Mouse (Mus musculus) limb, embryonic 15.5 days (tissue): ENCODE results near the gene Atg7. TPM values are rescaled to one million over a fixed set of nuclear protein-coding genes. Genes with fewer than 3 reads are reported as not detected.

ENCODE experiments used
- ATAC-seq: fragments of 200-750 bp; cut with Nextera tagmentation; 2 replicates; pipeline ENCODE4 v1.8.0; 2017; ENCODE audit warnings: low read depth, moderate TSS enrichment; ENCODE audit not compliant: insufficient number of reproducible peaks, low FRiP score, low TSS enrichment
- H3K27ac ChIP-seq: fragments of 300-500 bp; sonication (generic); 2 replicates; pipeline ENCODE4 v1.5.1; 2015; ENCODE audit warnings: moderate library complexity, mild to moderate bottlenecking, inconsistent platforms
- H3K27me3 ChIP-seq: fragments of 300-500 bp; sonication (generic); 2 replicates; pipeline ENCODE4 v1.6.1; 2015; ENCODE audit warnings: inconsistent platforms
- H3K36me3 ChIP-seq: fragments of 300-500 bp; sonication (generic); 2 replicates; pipeline ENCODE4 v1.6.1; 2015; ENCODE audit warnings: inconsistent platforms
- H3K4me1 ChIP-seq: fragments of 300-500 bp; sonication (generic); 2 replicates; pipeline ENCODE4 v1.6.1; 2015; ENCODE audit warnings: inconsistent platforms
- H3K4me2 ChIP-seq: fragments of 300-500 bp; sonication (generic); 2 replicates; pipeline ENCODE4 v1.6.1; 2015; ENCODE audit warnings: mild to moderate bottlenecking, inconsistent platforms
- H3K4me3 ChIP-seq: fragments of 300-500 bp; sonication (generic); 2 replicates; pipeline ENCODE4 v1.5.1; 2015; ENCODE audit warnings: mild to moderate bottlenecking, inconsistent platforms
- H3K9ac ChIP-seq: fragments of 300-500 bp; sonication (generic); 2 replicates; pipeline ENCODE4 v1.6.1; 2015; ENCODE audit warnings: inconsistent platforms
- H3K9me3 ChIP-seq: fragments of 300-500 bp; sonication (generic); 2 replicates; pipeline ENCODE4 v1.6.1; 2016; ENCODE audit warnings: inconsistent platforms
- WGBS: fragments of 180-500 bp; shearing (Covaris S2); methylation state at CpG from one replicate; pipeline ENCODE4 v1.1.7; 2015; 5-methylcytosine and 5-hydroxymethylcytosine counted together
- polyA plus RNA-seq: library from polyadenylated mRNA; unstranded; fragments of >200 nt; fragmentation: Nextera tagmentation; extraction: Ambion mirVana; gene quantifications from 2 replicates; pipeline ENCODE4 v1.2.1, GENCODE M21; 2015

Atg7 gene
- polyA plus RNA-seq, 1 experiment from 2014 or later: 19.5 TPM

DNA sequence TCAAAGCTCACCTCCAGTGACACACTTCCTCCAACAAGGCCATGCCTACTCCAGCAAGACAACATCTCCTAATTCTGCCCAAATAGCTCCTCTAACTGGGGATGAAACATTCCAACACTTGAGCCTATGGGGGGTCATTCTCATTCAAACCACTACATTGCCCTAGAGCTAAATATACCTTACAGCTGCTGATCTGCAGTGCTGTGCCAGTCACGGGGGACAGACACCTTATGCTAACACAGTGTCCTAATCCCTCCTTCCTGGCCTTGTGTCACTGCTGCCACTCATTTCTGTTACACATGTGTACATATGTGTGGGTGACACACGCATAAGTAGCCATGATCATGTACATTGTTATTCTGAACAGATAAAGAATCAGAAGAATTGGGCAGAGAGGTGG lies 127.4 kb downstream of the Atg7 start:
- Histone ChIP-seq H3K4me3 (no peak overlapping the region), H3K27me3 (no peaks in the 10 kb centered on the region), H3K9me3 (no peaks in the 10 kb centered on the region), H3K27ac (no peak overlapping the region), H3K4me2 (no peak overlapping the region), H3K4me1 (peaks cover 9% of the 10 kb centered on the region; the same call in 1 of the 2 replicates), H3K9ac (no peak overlapping the region), H3K36me3 (no peaks in the 10 kb centered on the region)
- 66% methylated on average over 2 of the region's 2 CpGs for WGBS
- no peak for ATAC-seq

DNA sequence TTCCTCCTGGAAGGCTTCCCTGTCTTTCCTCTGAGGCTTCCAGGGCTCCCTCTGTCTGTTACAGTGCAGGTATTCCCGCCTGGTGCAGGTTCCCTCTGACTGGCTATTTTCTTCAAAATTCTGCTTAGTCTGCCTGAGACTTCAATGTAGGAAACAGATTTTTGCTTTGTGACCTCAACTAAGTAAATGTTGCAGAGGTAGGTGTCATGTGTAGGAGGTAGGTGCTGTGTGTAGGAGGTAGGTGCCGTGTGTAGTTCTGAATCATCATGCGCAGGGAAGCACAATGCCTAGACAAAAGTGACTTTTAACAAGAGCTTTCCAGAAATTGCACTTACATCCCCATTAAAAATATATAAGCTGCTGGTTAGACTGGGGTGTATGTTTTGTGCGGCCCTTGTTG lies 128.6 kb downstream of the Atg7 start:
- no peaks in the 10 kb centered on the region for H3K27me3 ChIP-seq
- H3K9ac ChIP-seq: no peak overlapping the region
- ATAC-seq: no peak
- H3K4me3 ChIP-seq: no peak overlapping the region
- peaks cover 9% of the 10 kb centered on the region; the same call in 1 of the 2 replicates for H3K4me1 ChIP-seq
- no peaks in the 10 kb centered on the region for H3K9me3 ChIP-seq
- H3K27ac ChIP-seq: no peak overlapping the region
- H3K4me2 ChIP-seq: no peak overlapping the region
- no peaks in the 10 kb centered on the region for H3K36me3 ChIP-seq
- 78% methylated on average over 4 of the region's 4 CpGs for WGBS

DNA sequence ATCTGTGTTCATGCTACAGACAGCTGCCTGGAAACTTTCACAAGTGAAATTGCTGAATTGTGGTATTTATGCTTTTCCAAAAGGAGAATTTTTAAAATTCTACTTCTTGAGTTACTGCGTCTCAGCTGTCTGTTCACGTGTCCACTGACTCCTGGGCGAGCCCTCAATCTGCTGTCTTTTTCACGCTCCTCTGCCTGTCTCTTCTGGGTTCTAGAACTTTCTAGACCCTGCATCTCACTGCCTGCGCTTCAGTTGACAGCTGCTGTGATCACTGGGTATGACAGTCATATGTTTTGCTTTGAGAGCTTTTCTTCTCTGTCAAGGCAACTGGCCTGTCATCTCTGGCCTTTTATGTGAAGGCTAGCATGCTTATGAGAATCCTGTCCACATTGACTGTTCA lies 132.3 kb downstream of the Atg7 start:
- Histone ChIP-seq H3K9me3 (no peaks in the 10 kb centered on the region), H3K27ac (no peak overlapping the region), H3K36me3 (no peaks in the 10 kb centered on the region), H3K9ac (no peak overlapping the region), H3K4me2 (no peak overlapping the region), H3K27me3 (no peaks in the 10 kb centered on the region), H3K4me3 (no peak overlapping the region), H3K4me1 (peaks cover 3% of the 10 kb centered on the region)
- no peak for ATAC-seq
- WGBS: 73% methylated on average over 5 of the region's 5 CpGs

DNA sequence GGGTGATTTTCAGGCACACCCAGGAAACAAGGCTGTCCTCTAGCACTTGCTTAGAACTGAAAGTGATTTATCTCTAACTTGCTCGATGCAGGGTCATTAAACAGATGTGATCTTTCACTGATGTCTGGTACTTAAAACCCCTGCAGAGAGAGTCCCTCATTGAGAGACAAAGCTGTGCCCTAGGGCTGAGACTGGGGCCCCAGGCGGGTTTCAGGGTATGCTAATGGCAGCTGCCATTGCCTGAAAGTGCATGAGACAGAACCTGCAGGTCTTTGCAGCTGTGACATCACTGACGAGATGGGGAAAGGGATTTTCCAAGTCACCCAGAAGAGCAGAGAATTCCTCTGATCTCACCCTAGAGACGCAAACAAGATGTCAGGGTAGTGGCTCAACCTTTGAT lies 135.0 kb downstream of the Atg7 start:
- Histone ChIP-seq H3K4me1 (peaks cover 28% of the 10 kb centered on the region), H3K9me3 (no peaks in the 10 kb centered on the region), H3K9ac (no peak overlapping the region), H3K4me3 (no peak overlapping the region), H3K36me3 (no peaks in the 10 kb centered on the region), H3K27ac (no peak overlapping the region), H3K4me2 (no peak overlapping the region), H3K27me3 (no peaks in the 10 kb centered on the region)
- ATAC-seq: no peak
- WGBS: 27% methylated on average over 4 of the region's 4 CpGs

DNA sequence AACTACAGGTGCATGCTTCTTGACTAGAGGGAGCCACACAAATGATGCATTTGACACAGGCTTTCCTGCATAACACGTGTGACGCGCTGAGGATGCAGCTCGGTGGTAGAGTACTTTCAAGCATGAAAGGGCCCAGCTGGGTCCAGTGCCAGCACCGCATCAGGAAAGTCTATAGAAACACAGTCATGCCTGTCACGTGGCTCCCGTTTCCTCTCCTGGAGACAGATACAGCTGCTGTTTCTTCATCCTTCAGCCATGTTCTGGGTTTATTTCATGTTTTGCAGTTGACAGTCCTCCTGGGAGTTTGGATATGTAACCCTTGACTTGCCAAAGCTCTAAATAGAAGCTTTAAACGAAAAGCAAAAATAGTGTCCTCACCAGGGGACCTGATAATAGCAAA lies 135.8 kb downstream of the Atg7 start:
- peaks cover 30% of the 10 kb centered on the region for H3K4me1 ChIP-seq
- no peaks in the 10 kb centered on the region for H3K9me3 ChIP-seq
- WGBS: 42% methylated on average over 8 of the region's 8 CpGs
- no peaks in the 10 kb centered on the region for H3K27me3 ChIP-seq
- no peak overlapping the region for H3K4me3 ChIP-seq
- H3K9ac ChIP-seq: no peak overlapping the region
- no peaks in the 10 kb centered on the region for H3K36me3 ChIP-seq
- H3K27ac ChIP-seq: no peak overlapping the region
- no peak overlapping the region for H3K4me2 ChIP-seq
- ATAC-seq: no peak

DNA sequence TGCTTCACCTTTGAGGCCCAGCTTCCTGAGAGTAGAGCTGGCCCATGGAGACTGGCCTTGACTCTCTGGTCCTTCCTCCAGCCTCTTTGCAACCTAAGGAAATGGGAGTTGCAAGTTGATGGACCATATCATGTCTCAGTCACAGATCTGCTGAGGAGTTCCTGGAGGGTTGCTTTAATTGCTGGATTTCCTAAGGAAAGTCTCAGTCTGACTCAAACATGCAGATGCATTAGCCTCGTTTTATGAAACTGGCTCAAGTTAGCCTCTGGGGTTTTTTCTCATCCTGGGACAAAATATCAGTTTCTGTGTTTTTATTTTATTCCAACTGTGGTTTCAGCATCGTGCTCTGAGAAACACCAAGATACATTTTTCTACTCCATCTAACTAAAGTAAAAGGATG lies 137.7 kb downstream of the Atg7 start:
- no peak overlapping the region for H3K9ac ChIP-seq
- H3K27me3 ChIP-seq: no peaks in the 10 kb centered on the region
- no peaks in the 10 kb centered on the region for H3K9me3 ChIP-seq
- peaks cover 30% of the 10 kb centered on the region for H3K4me1 ChIP-seq
- H3K27ac ChIP-seq: no peak overlapping the region; the same call in 1 of the 2 replicates
- no peak overlapping the region for H3K4me3 ChIP-seq
- 44% methylated on average over 2 of the region's 2 CpGs for WGBS
- ATAC-seq: no peak
- no peak overlapping the region for H3K4me2 ChIP-seq
- no peaks in the 10 kb centered on the region for H3K36me3 ChIP-seq

DNA sequence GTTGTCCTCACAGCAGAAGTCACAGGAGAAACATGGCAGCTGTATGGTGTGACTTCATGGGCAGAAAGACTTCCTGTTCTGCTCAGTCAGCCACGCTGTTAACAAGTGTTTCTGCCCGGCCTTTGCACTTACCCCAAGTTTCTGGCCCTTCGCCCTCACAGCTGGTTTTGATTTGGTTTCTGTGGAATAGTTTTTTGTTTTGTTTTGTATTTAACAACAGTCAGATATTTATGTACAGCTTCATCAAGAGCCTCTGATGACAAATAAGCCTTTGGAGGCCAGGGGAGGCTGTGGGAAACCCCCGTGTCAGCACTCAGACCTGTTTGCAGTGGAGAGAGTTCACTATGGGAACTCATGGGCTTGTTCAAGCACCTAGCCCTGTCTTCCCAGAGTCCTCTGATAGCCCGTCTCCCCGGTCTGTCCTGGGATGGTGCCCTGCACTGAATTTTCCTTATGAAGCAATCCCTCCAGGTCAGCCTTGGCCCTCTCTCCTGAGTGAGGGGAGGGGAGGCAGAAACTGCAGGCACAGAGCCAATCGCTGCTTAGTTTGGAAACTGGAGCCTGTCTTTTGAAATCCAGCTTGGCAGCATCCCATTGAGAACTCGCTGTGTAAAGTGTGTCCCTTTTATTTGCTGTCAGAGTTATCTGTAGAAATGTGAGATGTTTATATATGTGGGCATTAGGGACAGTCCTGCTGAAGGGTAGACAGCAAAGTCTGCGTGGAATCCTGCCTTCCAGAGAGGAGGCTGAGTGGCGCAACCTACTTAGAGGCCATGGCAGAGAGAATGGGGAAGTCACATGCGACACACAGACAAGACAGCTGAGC lies 138.7 kb downstream of the Atg7 start:
- Histone ChIP-seq H3K9me3 (no peaks in the 10 kb centered on the region), H3K36me3 (no peaks in the 10 kb centered on the region), H3K9ac (no peak overlapping the region), H3K4me2 (0 out of 2 replicates have a peak overlapping the region, but pooled peaks have one; percentile 5), H3K27me3 (no peaks in the 10 kb centered on the region), H3K27ac (peak overlapping the region; percentile 82), H3K4me3 (no peak overlapping the region), H3K4me1 (peaks cover 34% of the 10 kb centered on the region)
- peak; percentile 68 for ATAC-seq
- 25% methylated on average over 11 of the region's 11 CpGs for WGBS

DNA sequence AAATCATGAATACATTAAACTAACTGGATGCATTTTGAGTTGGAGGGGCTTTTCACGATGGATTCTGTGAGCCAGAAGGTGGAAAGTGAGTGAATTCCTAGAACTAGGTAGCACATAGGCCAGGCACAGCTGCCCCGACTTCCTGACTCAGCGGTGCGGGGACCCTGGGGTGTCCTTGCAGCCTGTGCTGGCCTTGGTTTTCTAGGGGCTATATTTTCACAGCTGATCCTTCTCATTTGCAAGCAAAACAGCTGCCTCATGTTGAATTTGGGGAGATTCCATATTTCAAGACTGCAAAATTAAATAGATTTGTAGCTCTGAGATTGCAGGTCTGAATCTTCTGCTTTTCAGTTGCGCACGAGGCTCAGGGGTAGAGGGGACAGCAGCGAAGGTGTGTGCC lies 139.6 kb downstream of the Atg7 start:
- Histone ChIP-seq H3K36me3 (no peaks in the 10 kb centered on the region), H3K27ac (peak overlapping the region; percentile 82), H3K9ac (no peak overlapping the region), H3K27me3 (no peaks in the 10 kb centered on the region), H3K9me3 (no peaks in the 10 kb centered on the region), H3K4me3 (no peak overlapping the region), H3K4me2 (no peak overlapping the region), H3K4me1 (peaks cover 36% of the 10 kb centered on the region)
- WGBS: 49% methylated on average over 7 of the region's 7 CpGs
- ATAC-seq: no peak

DNA sequence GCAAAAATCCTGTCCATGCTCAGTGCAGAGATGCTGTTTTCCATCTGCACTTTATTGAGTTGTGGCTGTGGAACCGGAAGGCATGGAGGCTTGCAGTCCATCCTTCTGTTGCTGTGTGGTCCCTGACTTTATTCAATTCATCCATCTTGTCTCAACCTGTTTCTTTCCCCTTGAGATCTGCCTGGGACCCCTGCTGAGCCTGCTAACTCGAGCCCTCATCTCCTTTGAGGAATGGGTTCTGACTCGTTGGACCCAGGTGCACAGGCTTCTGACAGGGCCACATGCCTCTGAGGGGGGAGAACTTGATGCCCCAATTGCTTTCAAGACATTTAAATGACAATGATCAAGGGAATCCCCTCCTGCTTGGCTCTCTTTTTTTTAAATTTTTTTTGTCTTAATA lies 143.6 kb downstream of the Atg7 start:
- Histone ChIP-seq H3K4me3 (no peak overlapping the region), H3K27ac (no peak overlapping the region), H3K4me1 (peaks cover 28% of the 10 kb centered on the region), H3K9ac (no peak overlapping the region), H3K9me3 (no peaks in the 10 kb centered on the region), H3K4me2 (no peak overlapping the region), H3K36me3 (no peaks in the 10 kb centered on the region), H3K27me3 (no peaks in the 10 kb centered on the region)
- 27% methylated on average over 3 of the region's 3 CpGs for WGBS
- ATAC-seq: no peak

DNA sequence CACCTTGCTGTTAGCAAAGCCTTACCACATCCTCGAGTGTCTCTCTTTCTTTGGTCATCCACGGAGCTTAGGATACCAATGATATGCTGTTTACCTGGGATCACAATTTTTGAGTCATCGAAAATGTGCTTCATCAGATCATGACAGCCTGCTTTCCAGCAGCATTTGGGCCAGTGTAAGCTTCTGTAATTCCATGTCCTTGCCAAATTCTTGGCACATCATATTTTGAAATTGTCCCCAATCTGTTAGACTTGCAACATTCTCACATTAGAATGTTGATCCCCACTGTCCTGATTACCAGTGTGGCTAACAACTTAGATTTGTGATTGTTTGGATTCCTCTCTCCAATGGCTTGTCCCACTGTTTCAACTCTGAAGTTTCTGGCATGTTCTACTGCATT lies 144.7 kb downstream of the Atg7 start:
- peaks cover 24% of the 10 kb centered on the region for H3K4me1 ChIP-seq
- no peak for ATAC-seq
- no peaks in the 10 kb centered on the region for H3K9me3 ChIP-seq
- H3K36me3 ChIP-seq: no peaks in the 10 kb centered on the region
- H3K27me3 ChIP-seq: no peaks in the 10 kb centered on the region
- no peak overlapping the region for H3K27ac ChIP-seq
- 70% methylated on average over 3 of the region's 3 CpGs for WGBS
- no peak overlapping the region for H3K9ac ChIP-seq
- H3K4me3 ChIP-seq: no peak overlapping the region
- H3K4me2 ChIP-seq: no peak overlapping the region

DNA sequence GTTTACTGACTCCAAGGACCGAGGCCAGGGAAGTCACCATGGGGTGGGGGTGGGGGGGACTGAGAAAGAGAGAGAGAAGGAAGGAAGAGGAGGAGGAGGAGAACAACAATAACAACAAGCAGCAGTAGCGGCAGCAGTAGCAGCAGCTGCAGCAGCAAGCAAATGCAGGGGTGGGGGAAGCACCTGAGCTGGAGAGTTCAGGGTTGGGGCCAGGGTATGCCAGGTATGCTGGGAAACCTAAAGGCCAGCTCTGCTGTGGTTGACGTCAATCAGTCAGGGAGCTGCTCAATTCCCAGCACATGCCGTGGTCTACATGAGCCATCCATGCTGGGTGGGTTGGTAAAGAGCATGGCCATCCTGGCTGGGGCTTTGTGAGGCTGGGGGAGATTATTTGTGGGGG lies 145.8 kb downstream of the Atg7 start:
- H3K9me3 ChIP-seq: no peaks in the 10 kb centered on the region
- H3K27ac ChIP-seq: no peak overlapping the region
- no peaks in the 10 kb centered on the region for H3K36me3 ChIP-seq
- H3K4me3 ChIP-seq: no peak overlapping the region
- ATAC-seq: no peak
- H3K27me3 ChIP-seq: no peaks in the 10 kb centered on the region
- 69% methylated on average over 4 of the region's 4 CpGs for WGBS
- no peak overlapping the region for H3K9ac ChIP-seq
- H3K4me1 ChIP-seq: peaks cover 21% of the 10 kb centered on the region
- H3K4me2 ChIP-seq: no peak overlapping the region

DNA sequence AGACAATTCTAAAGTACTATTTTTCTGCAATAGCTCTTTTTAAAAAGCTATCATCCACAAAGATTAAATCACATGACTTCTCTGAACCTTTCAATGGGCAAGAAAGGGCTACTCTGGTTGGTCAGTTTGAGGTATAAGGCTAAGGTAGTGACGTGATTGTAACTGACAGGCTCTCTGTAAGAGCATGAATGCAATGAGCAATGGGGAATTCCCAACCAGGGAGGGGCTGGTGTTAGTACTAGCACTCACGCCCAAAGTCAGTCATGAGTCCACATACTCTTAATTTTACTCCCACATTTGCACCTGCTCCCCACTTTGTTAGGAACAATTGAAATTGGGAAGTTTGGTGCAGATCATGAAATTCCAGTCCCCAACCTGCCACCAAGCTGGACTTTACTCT lies 147.2 kb downstream of the Atg7 start:
- ATAC-seq: no peak
- no peak overlapping the region for H3K4me2 ChIP-seq
- H3K27ac ChIP-seq: no peak overlapping the region
- H3K9me3 ChIP-seq: no peaks in the 10 kb centered on the region
- H3K9ac ChIP-seq: no peak overlapping the region
- no peaks in the 10 kb centered on the region for H3K36me3 ChIP-seq
- peaks cover 24% of the 10 kb centered on the region for H3K4me1 ChIP-seq
- WGBS: 76% methylated on average over 2 of the region's 2 CpGs
- H3K4me3 ChIP-seq: no peak overlapping the region
- H3K27me3 ChIP-seq: no peaks in the 10 kb centered on the region

DNA sequence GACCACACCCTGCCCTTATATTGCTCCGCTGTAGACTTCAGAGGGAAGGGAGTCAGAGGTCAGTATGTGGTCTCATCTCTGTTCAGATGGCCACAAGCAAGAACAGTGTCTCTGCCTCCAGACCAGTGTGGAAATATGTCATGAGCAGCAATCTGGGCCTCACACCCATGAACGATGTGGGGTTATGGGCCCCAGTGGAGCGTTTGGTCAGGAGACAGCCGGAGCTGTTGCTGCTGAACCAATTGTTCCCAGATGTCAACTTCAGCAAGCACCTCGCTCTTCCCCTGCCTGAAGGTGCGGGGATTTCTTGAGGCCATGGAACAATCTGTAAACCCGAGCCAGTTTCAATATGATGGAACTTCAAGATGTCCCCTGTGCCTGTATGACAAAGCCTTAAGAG lies 148.0 kb downstream of the Atg7 start:
- H3K4me3 ChIP-seq: no peak overlapping the region
- H3K4me1 ChIP-seq: peaks cover 24% of the 10 kb centered on the region
- H3K9me3 ChIP-seq: no peaks in the 10 kb centered on the region
- no peak overlapping the region for H3K27ac ChIP-seq
- H3K27me3 ChIP-seq: no peaks in the 10 kb centered on the region
- 36% methylated on average over 7 of the region's 7 CpGs for WGBS
- H3K9ac ChIP-seq: no peak overlapping the region
- no peaks in the 10 kb centered on the region for H3K36me3 ChIP-seq
- no peak overlapping the region for H3K4me2 ChIP-seq
- ATAC-seq: no peak
